Mouse (Mus musculus) urinary bladder, postnatal 4 days (tissue): ENCODE data around the gene Tspyl3.

Experiments
- DNase-seq, 2 experiments: peaks; one replicate each; pipeline ENCODE4 v3.0.0; 2021 to 2022; ENCODE audit warnings: low spot score in 2 of 2

Tspyl3 gene

GRCm38 (mm10) chr2:153228523-153228922 is 3.3 kb upstream of the Tspyl3 start:
- DNase-seq: no peak

- DNase-seq: no peak
Measured at GRCm38 (mm10) chr2:153227959-153228358, 2.7 kb upstream of the Tspyl3 start.

DNA sequence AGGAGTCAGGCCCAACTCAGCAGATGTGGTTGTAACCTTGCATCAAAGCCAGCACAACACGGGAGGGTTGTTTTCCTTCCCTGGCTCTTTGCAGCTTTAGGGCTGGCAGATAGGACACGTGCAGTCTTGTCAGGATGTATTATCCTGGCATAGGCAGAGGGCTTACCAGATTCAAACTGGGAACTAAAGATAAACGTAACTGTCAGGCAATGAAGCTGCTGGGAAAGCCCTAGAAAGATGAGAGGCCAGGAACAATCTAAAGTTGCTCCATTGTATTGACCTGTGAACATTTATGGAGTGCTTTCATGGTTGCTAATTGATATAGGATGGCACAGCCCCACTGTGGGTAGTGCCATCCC is 333 bp upstream of the Tspyl3 start:
- no peak for DNase-seq

GRCm38 (mm10) chr2:153222566-153222965 is 2.7 kb downstream of the Tspyl3 start:
- DNase-seq: no peak

- no peak for DNase-seq
Measured at GRCm38 (mm10) chr2:153222130-153222529, 3.1 kb downstream of the Tspyl3 start.

DNA sequence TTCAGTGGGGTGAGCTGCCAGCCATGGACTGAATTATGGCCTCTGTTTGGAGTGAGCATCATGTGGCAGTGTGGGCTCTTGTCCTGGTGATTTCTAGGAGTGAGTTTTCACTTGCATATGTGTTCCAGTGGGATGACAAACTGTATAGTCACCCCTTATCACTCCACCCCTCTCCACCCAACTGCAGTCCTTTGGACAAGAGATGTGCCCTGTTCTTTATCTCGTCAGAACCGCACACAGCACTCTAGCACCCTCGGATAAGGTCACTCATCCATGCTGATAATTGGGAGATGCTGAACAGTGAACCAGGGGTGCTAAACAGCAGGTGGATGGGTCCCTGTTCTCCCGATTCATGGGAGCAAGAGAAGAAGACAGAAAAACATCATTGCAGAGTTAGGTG is 3.6 kb downstream of the Tspyl3 start:
- DNase-seq: no peak

- DNase-seq: no peak
Measured at GRCm38 (mm10) chr2:153218516-153218915, 6.7 kb downstream of the Tspyl3 start.

- DNase-seq: no peak
Measured at GRCm38 (mm10) chr2:153217826-153218340, 7.4 kb downstream of the Tspyl3 start.

DNA sequence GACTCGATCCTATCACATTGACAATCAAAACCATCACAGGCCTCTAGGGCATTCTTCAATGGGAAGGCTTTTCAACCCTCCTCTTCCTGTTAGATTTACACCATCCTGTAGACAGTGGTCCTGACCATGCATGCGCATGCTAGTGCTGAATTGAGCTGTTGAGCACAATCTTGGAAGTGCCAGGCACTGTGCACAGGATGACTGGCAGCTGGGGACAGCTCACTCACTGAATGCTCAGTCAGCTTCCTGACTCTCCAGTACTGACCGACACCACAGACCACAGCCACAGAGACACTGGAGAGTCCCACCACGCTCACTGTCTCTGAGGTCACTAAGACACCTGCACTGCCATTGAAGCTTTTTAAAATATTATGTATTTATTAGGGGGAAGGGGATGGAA is 9.8 kb downstream of the Tspyl3 start:
- no peak for DNase-seq

- no peak for DNase-seq
Measured at GRCm38 (mm10) chr2:153214771-153215259, 10.4 kb downstream of the Tspyl3 start.

DNA sequence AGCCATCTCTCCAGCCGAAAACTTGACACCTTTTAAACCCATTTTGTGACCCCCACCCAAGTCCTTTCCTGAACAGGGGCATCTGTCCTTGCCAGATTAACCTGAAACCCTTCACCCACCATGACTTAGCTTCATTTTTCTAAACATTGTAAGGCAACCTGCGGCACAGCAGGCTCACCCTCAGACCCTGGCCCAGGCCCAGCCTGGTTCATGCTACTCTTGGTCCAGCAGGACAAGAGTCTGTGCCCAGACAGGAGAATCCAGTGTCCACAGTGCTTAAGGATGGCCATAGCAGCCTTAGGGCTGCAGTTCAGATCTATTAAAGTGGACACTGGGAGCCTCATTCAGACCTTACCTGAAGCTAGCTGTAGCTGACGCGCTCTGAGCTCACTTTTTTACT is 11.9 kb downstream of the Tspyl3 start:
- no peak for DNase-seq

GRCm38 (mm10) chr2:153211451-153211850 is 13.8 kb downstream of the Tspyl3 start:
- DNase-seq: no peak

- DNase-seq: no peak
Measured at GRCm38 (mm10) chr2:153209286-153209685, 16.0 kb downstream of the Tspyl3 start.

DNA sequence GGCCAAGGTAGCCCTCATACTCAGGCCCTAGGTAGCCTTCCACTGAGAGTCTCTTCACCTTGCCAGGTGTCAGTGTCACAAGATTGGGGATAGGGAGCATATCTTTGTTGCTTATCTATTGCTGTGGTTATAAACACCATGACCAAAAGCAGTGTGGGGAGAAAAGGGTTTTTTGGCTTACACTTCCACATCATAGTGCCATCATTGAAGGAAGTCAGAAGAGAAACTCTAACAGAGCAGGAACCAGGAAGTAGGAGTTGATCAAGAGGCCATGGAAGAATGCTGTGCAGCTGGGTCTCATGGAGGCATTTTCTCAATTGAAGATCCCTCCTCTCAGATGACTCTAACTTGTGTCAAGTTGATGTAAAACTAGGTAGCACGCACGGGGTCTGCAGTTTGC is 17.1 kb downstream of the Tspyl3 start:
- no peak for DNase-seq

DNA sequence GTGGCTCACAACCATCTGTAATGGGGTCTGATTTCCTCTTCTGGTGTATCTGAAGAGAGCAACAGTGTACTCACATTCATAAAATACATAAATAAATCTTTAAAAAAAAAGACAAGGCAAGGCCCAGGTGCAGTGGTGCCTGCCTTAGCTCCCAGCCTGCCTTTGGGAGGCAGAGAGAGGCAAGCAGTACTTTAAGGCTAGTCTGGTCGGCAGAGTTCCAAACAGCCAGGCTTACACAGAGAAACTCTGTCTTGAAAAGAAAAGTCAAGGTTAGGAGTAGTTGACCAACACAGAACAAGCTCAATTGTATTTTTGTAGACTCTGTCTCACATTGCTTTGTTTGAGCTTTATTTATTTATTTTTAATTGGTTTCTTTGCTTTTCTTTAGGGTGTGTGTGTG is 22.5 kb downstream of the Tspyl3 start:
- no peak for DNase-seq

- no peak for DNase-seq
Measured at GRCm38 (mm10) chr2:153199114-153199513, 26.1 kb downstream of the Tspyl3 start.

- peak in 1 of 2 experiments; percentile 53 for DNase-seq
Measured at GRCm38 (mm10) chr2:153198485-153198884, 26.8 kb downstream of the Tspyl3 start.

DNA sequence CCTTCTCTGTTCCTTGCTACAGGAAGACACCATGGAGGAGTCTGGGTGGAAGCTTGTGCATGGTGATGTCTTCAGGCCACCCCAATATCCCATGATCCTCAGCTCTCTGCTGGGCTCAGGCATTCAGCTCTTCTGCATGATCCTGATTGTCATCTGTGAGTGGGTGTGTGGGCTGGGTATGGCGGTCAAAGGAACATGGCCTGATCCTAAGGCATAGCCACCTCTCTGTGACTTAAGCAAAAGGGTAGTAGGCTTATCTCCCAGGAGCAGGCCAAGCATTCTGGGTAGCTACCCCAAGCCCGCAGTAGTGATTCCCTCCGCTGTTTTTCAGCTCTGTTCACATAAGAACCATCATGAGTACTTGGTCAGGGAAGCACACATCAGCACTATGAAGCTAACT is 31.0 kb downstream of the Tspyl3 start:
- no peak for DNase-seq

DNA sequence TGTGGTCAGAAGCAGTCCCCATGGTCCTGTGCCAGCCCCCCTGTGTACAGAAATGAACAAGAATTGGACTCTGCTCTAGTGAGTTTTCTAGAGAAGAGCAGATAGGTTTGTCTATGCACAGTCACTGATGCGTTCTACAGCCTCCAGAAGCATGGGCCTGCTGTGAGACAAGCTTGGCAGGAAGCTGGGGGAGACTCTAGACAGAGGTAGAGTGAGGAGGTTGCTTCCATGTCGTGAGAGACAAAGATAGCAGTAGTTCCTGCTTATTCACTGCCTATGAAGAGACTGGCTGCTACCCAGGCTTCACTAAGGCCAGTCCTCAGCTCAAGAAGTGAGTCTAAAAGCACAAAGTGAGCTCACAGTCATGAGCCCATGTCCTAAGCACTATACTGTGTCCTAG is 34.0 kb downstream of the Tspyl3 start:
- DNase-seq: no peak

GRCm38 (mm10) chr2:153187848-153188247 is 37.4 kb downstream of the Tspyl3 start:
- DNase-seq: no peak

DNA sequence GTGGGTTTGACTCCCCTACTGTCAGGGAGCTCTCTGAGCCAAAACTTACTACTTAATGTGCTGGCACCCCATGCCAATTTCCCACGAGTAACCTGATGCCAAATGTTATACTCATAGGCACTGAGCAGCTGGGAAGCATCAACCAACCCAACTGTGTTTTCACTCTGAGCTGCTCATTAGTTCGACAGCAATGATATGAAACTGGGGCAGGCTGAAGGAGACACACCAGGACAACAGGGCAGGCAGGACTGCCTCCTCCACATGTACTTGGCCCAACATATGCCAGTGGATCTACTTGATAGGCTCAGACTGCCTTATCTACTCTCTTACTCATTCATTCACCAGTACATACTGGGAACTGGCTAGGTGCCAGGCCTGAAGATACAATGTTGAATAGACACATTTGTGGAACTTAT is 39.1 kb downstream of the Tspyl3 start:
- no peak for DNase-seq

GRCm38 (mm10) chr2:153179961-153180360 is 45.3 kb downstream of the Tspyl3 start:
- no peak for DNase-seq

GRCm38 (mm10) chr2:153179126-153179860 is 45.9 kb downstream of the Tspyl3 start:
- no peak for DNase-seq

GRCm38 (mm10) chr2:153177188-153177587 is 48.1 kb downstream of the Tspyl3 start:
- DNase-seq: no peak
